Mouse (Mus musculus) megakaryocyte-erythroid progenitor cell, adult 5-6 weeks (primary cell): Measurements from ENCODE around the gene Neurl2. TPM values are rescaled to one million over a fixed set of nuclear protein-coding genes. Genes with fewer than 3 reads are reported as not detected.
A peak's percentile ranks its signal among the peaks of the same experiment; 100 is the strongest.

ENCODE experiments used
- ATAC-seq: replicated peaks from 2 replicates; pipeline ENCODE4 v1.8.0; 2016; ENCODE audit warnings: mild to moderate bottlenecking, inconsistent platforms; ENCODE audit not compliant: severe bottlenecking, poor library complexity, low FRiP score, low TSS enrichment
- total RNA-seq, 2 experiments: library from RNA; stranded (forward) in 1 of 2; stranded (reverse) in 1 of 2; fragments of 200-1000, 215-1000 nt in 1 of 2; fragments of >200 nt in 1 of 2; fragmentation: Nextera tagmentation in 1 of 2; gene quantifications; 2 replicates each; pipeline ENCODE4 v1.2.3; 2014 to 2017

Neurl2 gene
- total RNA-seq, 2 experiments from 2014 or later = 0.26 TPM; not detected in 1

GRCm38 (mm10) chr2:164792400-164793190, 40.7 kb downstream of the Neurl2 start:
- no peak for ATAC-seq

- no peak for ATAC-seq
Measured at GRCm38 (mm10) chr2:164791841-164792261, 41.4 kb downstream of the Neurl2 start.

GRCm38 (mm10) chr2:164790451-164790850, 42.8 kb downstream of the Neurl2 start:
- no peak for ATAC-seq

GRCm38 (mm10) chr2:164788411-164788810, 44.8 kb downstream of the Neurl2 start:
- ATAC-seq = no peak

GRCm38 (mm10) chr2:164787779-164788178, 45.5 kb downstream of the Neurl2 start:
- no peak for ATAC-seq

GRCm38 (mm10) chr2:164787032-164787431, 46.2 kb downstream of the Neurl2 start:
- ATAC-seq = no peak

GRCm38 (mm10) chr2:164786388-164786885, 46.8 kb downstream of the Neurl2 start:
- ATAC-seq = no peak

- ATAC-seq = peak; percentile 58
Measured at GRCm38 (mm10) chr2:164785481-164786387, 47.5 kb downstream of the Neurl2 start, which contains the start of gene Snx21. Snx21 (plus strand) TSS chr2:164785823.

- ATAC-seq = peak; percentile 48
Measured at GRCm38 (mm10) chr2:164784869-164785420, 48.3 kb downstream of the Neurl2 start.

GRCm38 (mm10) chr2:164783926-164784581, 49.2 kb downstream of the Neurl2 start:
- no peak for ATAC-seq

GRCm38 (mm10) chr2:164781876-164782275, 51.4 kb downstream of the Neurl2 start:
- ATAC-seq = no peak

Other genes starting within 250 kb of the Neurl2 start
- not detected in 2 replicates for gene Wfdc6a, start 248.0 kb downstream of the Neurl2 start, total RNA-seq (2014; fragmentation: Nextera tagmentation)
- not detected in 2 replicates for gene Wfdc6a, start 248.0 kb downstream of the Neurl2 start, total RNA-seq (2017)
- gene Eppin, start 239.9 kb downstream of the Neurl2 start, total RNA-seq (2014; fragmentation: Nextera tagmentation) = not detected in 2 replicates
- gene Eppin, start 239.9 kb downstream of the Neurl2 start, total RNA-seq (2017) = not detected in 2 replicates
- not detected in 2 replicates for gene Wfdc6b, start 219.9 kb downstream of the Neurl2 start, total RNA-seq (2014; fragmentation: Nextera tagmentation)
- not detected in 2 replicates for gene Wfdc6b, start 219.9 kb downstream of the Neurl2 start, total RNA-seq (2017)
- gene Wfdc8, start 219.8 kb downstream of the Neurl2 start, total RNA-seq (2014; fragmentation: Nextera tagmentation) = not detected in 2 replicates
- gene Wfdc8, start 219.8 kb downstream of the Neurl2 start, total RNA-seq (2017) = not detected in 2 replicates
- not detected in 2 replicates for gene Wfdc16, start 194.7 kb downstream of the Neurl2 start, total RNA-seq (2014; fragmentation: Nextera tagmentation)
- gene Wfdc16, start 194.7 kb downstream of the Neurl2 start, total RNA-seq (2017) = not detected in 2 replicates
- gene Wfdc10, start 177.4 kb downstream of the Neurl2 start, total RNA-seq (2014; fragmentation: Nextera tagmentation) = not detected in 2 replicates
- gene Wfdc10, start 177.4 kb downstream of the Neurl2 start, total RNA-seq (2017) = not detected in 2 replicates
- not detected in 2 replicates for gene Wfdc9, start 176.9 kb downstream of the Neurl2 start, total RNA-seq (2014; fragmentation: Nextera tagmentation)
- not detected in 2 replicates for gene Wfdc9, start 176.9 kb downstream of the Neurl2 start, total RNA-seq (2017)
- gene Wfdc11, start 159.4 kb downstream of the Neurl2 start, total RNA-seq (2014; fragmentation: Nextera tagmentation) = not detected in 2 replicates
- gene Wfdc11, start 159.4 kb downstream of the Neurl2 start, total RNA-seq (2017) = not detected in 2 replicates
- gene Wfdc13, start 148.3 kb downstream of the Neurl2 start, total RNA-seq (2014; fragmentation: Nextera tagmentation) = not detected in 2 replicates
- gene Wfdc13, start 148.3 kb downstream of the Neurl2 start, total RNA-seq (2017) = not detected in 2 replicates
- gene Spint4, start 135.0 kb downstream of the Neurl2 start, total RNA-seq (2014; fragmentation: Nextera tagmentation) = not detected in 2 replicates
- gene Spint4, start 135.0 kb downstream of the Neurl2 start, total RNA-seq (2017) = not detected in 2 replicates
- gene Spint5, start 118.2 kb downstream of the Neurl2 start, total RNA-seq (2014; fragmentation: Nextera tagmentation) = not detected in 2 replicates
- gene Spint5, start 118.2 kb downstream of the Neurl2 start, total RNA-seq (2017) = not detected in 2 replicates
- gene Wfdc3, start 87.5 kb downstream of the Neurl2 start, total RNA-seq (2014; fragmentation: Nextera tagmentation) = 2.0 TPM in 1 of 2 replicates, not detected in the other
- not detected in 2 replicates for gene Wfdc3, start 87.5 kb downstream of the Neurl2 start, total RNA-seq (2017)
- gene Dnttip1, start 87.5 kb downstream of the Neurl2 start, total RNA-seq (2014; fragmentation: Nextera tagmentation) = 28.7 and 37.2 TPM in 2 replicates
- gene Dnttip1, start 87.5 kb downstream of the Neurl2 start, total RNA-seq (2017) = 24.5 and 26.2 TPM in 2 replicates
- 194 and 207 TPM in 2 replicates for gene Ube2c, start 63.6 kb downstream of the Neurl2 start, total RNA-seq (2014; fragmentation: Nextera tagmentation)
- 90.6 and 159 TPM in 2 replicates for gene Ube2c, start 63.6 kb downstream of the Neurl2 start, total RNA-seq (2017)
- not detected in 2 replicates for gene Tnnc2, start 53.5 kb downstream of the Neurl2 start, total RNA-seq (2014; fragmentation: Nextera tagmentation)
- not detected in 2 replicates for gene Tnnc2, start 53.5 kb downstream of the Neurl2 start, total RNA-seq (2017)
- 0.11 and 7.6 TPM in 2 replicates for gene Snx21, start 47.6 kb downstream of the Neurl2 start, total RNA-seq (2014; fragmentation: Nextera tagmentation)
- gene Snx21, start 47.6 kb downstream of the Neurl2 start, total RNA-seq (2017) = 0.33 TPM in 1 of 2 replicates, not detected in the other
- 15.5 and 26.4 TPM in 2 replicates for gene Acot8, start 28.6 kb downstream of the Neurl2 start, total RNA-seq (2014; fragmentation: Nextera tagmentation)
- gene Acot8, start 28.6 kb downstream of the Neurl2 start, total RNA-seq (2017) = 10.1 and 17.6 TPM in 2 replicates
- gene Zswim3, start 28.4 kb downstream of the Neurl2 start, total RNA-seq (2014; fragmentation: Nextera tagmentation) = 6.8 and 6.9 TPM in 2 replicates
- gene Zswim3, start 28.4 kb downstream of the Neurl2 start, total RNA-seq (2017) = 1.8 and 4.4 TPM in 2 replicates
- gene Zswim1, start 10.8 kb downstream of the Neurl2 start, total RNA-seq (2014; fragmentation: Nextera tagmentation) = 11.0 and 14.2 TPM in 2 replicates
- 2.5 and 3.3 TPM in 2 replicates for gene Zswim1, start 10.8 kb downstream of the Neurl2 start, total RNA-seq (2017)
- gene Spata25, start 4.9 kb downstream of the Neurl2 start, total RNA-seq (2014; fragmentation: Nextera tagmentation) = not detected in 2 replicates
- gene Spata25, start 4.9 kb downstream of the Neurl2 start, total RNA-seq (2017) = not detected in 2 replicates
- 63.5 and 87.0 TPM in 2 replicates for gene Ctsa, start 583 bp downstream of the Neurl2 start, total RNA-seq (2014; fragmentation: Nextera tagmentation)
- 40.0 and 58.0 TPM in 2 replicates for gene Ctsa, start 583 bp downstream of the Neurl2 start, total RNA-seq (2017)
- gene Pltp, start 24.3 kb upstream of the Neurl2 start, total RNA-seq (2014; fragmentation: Nextera tagmentation) = not detected in 2 replicates
- gene Pltp, start 24.3 kb upstream of the Neurl2 start, total RNA-seq (2017) = not detected in 2 replicates
- 59.0 and 61.7 TPM in 2 replicates for gene Pcif1, start 45.8 kb upstream of the Neurl2 start, total RNA-seq (2014; fragmentation: Nextera tagmentation)
- gene Pcif1, start 45.8 kb upstream of the Neurl2 start, total RNA-seq (2017) = 13.2 and 16.3 TPM in 2 replicates
- 23.5 and 27.2 TPM in 2 replicates for gene Zfp335, start 78.3 kb upstream of the Neurl2 start, total RNA-seq (2014; fragmentation: Nextera tagmentation)
- gene Zfp335, start 78.3 kb upstream of the Neurl2 start, total RNA-seq (2017) = 5.8 and 8.6 TPM in 2 replicates
- gene Mmp9, start 107.3 kb upstream of the Neurl2 start, total RNA-seq (2014; fragmentation: Nextera tagmentation) = 7.1 TPM in 1 of 2 replicates, not detected in the other
- 0.65 and 2.0 TPM in 2 replicates for gene Mmp9, start 107.3 kb upstream of the Neurl2 start, total RNA-seq (2017)
- gene Slc12a5, start 127.3 kb upstream of the Neurl2 start, total RNA-seq (2014; fragmentation: Nextera tagmentation) = 0.35 TPM in 1 of 2 replicates, not detected in the other
- gene Slc12a5, start 127.3 kb upstream of the Neurl2 start, total RNA-seq (2017) = 0.34 and 0.61 TPM in 2 replicates
- 38.4 and 44.2 TPM in 2 replicates for gene Ncoa5, start 201.4 kb upstream of the Neurl2 start, total RNA-seq (2014; fragmentation: Nextera tagmentation)
- 41.2 and 42.4 TPM in 2 replicates for gene Ncoa5, start 201.4 kb upstream of the Neurl2 start, total RNA-seq (2017)
- 0.67 TPM in 1 of 2 replicates, not detected in the other for gene Cd40, start 222.2 kb upstream of the Neurl2 start, total RNA-seq (2014; fragmentation: Nextera tagmentation)
- not detected in 2 replicates for gene Cd40, start 222.2 kb upstream of the Neurl2 start, total RNA-seq (2017)